Mouse (Mus musculus) ES-E14 (cell line): ENCODE data around the gene Ubtf. TPM values are rescaled to one million over a fixed set of nuclear protein-coding genes. Genes with fewer than 3 reads are reported as not detected.

Experiments used
- DNase-seq: peaks from one replicate; pipeline ENCODE4 v3.0.0-alpha.2; 2013; ENCODE audit warnings: low read depth, low spot score
- H3K27ac ChIP-seq: 2 replicates; pipeline ENCODE4 v1.5.1; 2012; ENCODE audit warnings: low read depth, mild to moderate bottlenecking, low read length, moderate library complexity, mixed read lengths; ENCODE audit not compliant: poor library complexity, insufficient read depth, severe bottlenecking
- H3K36me3 ChIP-seq: 2 replicates; pipeline ENCODE4 v1.6.1; 2012; ENCODE audit warnings: mild to moderate bottlenecking, low read length, moderate library complexity, mixed read lengths; ENCODE audit not compliant: control insufficient read depth, poor library complexity, insufficient read depth, severe bottlenecking
- H3K4me1 ChIP-seq, 2 experiments: fragments of 150-350 bp in 1 of 2; sonication (generic) in 1 of 2; 2 replicates each; pipeline ENCODE4 v1.6.1; 2012; ENCODE audit warnings: low read length in 2 of 2, mild to moderate bottlenecking in 1 of 2, mixed read lengths in 1 of 2; ENCODE audit not compliant: control insufficient read depth in 2 of 2, insufficient read depth in 2 of 2, poor library complexity in 1 of 2
- H3K4me3 ChIP-seq, 2 experiments: fragments of 150-350 bp in 1 of 2; sonication (generic) in 1 of 2; 2 replicates each; pipeline ENCODE4 v1.5.1; 2012; ENCODE audit warnings: low read length in 2 of 2, low read depth in 1 of 2, mild to moderate bottlenecking in 1 of 2, mixed read lengths in 1 of 2; ENCODE audit not compliant: insufficient read depth in 1 of 2, poor library complexity in 1 of 2, severe bottlenecking in 1 of 2
- H3K9ac ChIP-seq: 2 replicates; pipeline ENCODE4 v1.6.1; 2012; ENCODE audit warnings: low read depth, mild to moderate bottlenecking, low read length, mixed read lengths; ENCODE audit not compliant: poor library complexity, insufficient read depth, severe bottlenecking
- H3K9me3 ChIP-seq: fragments of 150-350 bp; sonication (generic); 2 replicates; pipeline ENCODE4 v1.6.1; 2012; ENCODE audit warnings: low read depth, mild to moderate bottlenecking, low read length; ENCODE audit not compliant: control insufficient read depth, insufficient read depth
- CHD2 ChIP-seq: IDR thresholded peaks from 2 replicates; pipeline ENCODE4 v1.6.1; 2014; ENCODE audit warnings: mild to moderate bottlenecking, low read depth, low read length, inconsistent platforms
- HCFC1 ChIP-seq: IDR thresholded peaks from 2 replicates; pipeline ENCODE4 v1.6.1; 2012; ENCODE audit warnings: low read length, inconsistent platforms, borderline replicate concordance; ENCODE audit not compliant: insufficient read depth
- MAFK ChIP-seq: IDR thresholded peaks from 2 replicates; pipeline ENCODE4 v1.6.1; 2014; ENCODE audit warnings: mild to moderate bottlenecking, low read depth, low read length, inconsistent platforms; ENCODE audit not compliant: insufficient read depth
- ZC3H11A ChIP-seq: IDR thresholded peaks from 2 replicates; pipeline ENCODE4 v1.6.1; 2012; ENCODE audit warnings: low read depth, mild to moderate bottlenecking, inconsistent platforms, low read length, borderline replicate concordance
- ZNF384 ChIP-seq: IDR thresholded peaks from 2 replicates; pipeline ENCODE4 v1.6.1; 2012; ENCODE audit warnings: low read depth, low read length, inconsistent platforms
- in situ Hi-C, 2 experiments: fragments of 600-800 bp; cut with MboI; formaldehyde crosslinking; loops; one replicate each; pipeline ENCODE4 v1.15.1; 2025; ENCODE audit warnings: low sequenced_read_pairs in 2 of 2, inconsistent platforms in 1 of 2; ENCODE audit not compliant: unreplicated experiment in 2 of 2
- total RNA-seq: library from RNA; depleted of rRNA; stranded (reverse); fragments of 300-350 nt; gene quantifications from 2 replicates; pipeline ENCODE4 v1.2.3, GENCODE M21; 2012

Gene Ubtf
- total RNA-seq, 1 experiment: 138 TPM

GRCm38 (mm10) chr11:102352378-102352777 is 32.8 kb upstream of the Ubtf start:
- no peak for DNase-seq
- no peaks in the 10 kb centered on the region for H3K36me3 ChIP-seq
- no peak overlapping the region for H3K9ac ChIP-seq
- H3K27ac ChIP-seq: no peak overlapping the region
- H3K9me3 ChIP-seq: no peaks in the 10 kb centered on the region
- no peak for TF ChIP-seq MAFK
- TF ChIP-seq HCFC1: no peak
- no peak for TF ChIP-seq CHD2
- no peak for TF ChIP-seq ZC3H11A
- no peak for TF ChIP-seq ZNF384
- H3K4me3 ChIP-seq: no peak overlapping the region
- H3K4me1 ChIP-seq: peaks cover 2 to 13% of the 10 kb centered on the region in 2 experiments; a peak in 1 of 4 replicates
- in situ Hi-C loops: no loop called here

GRCm38 (mm10) chr11:102350981-102351523 is 31.5 kb upstream of the Ubtf start:
- Histone ChIP-seq H3K4me3 (no peak overlapping the region), H3K36me3 (no peaks in the 10 kb centered on the region), H3K9me3 (no peaks in the 10 kb centered on the region), H3K27ac (no peak overlapping the region), H3K4me1 (peaks cover 0 to 10% of the 10 kb centered on the region in 2 experiments; a peak in 1 of 4 replicates), H3K9ac (no peak overlapping the region)
- TF ChIP-seq ZC3H11A (no peak), CHD2 (no peak)
- in situ Hi-C loops: no loop called here
- DNase-seq: no peak

DNA sequence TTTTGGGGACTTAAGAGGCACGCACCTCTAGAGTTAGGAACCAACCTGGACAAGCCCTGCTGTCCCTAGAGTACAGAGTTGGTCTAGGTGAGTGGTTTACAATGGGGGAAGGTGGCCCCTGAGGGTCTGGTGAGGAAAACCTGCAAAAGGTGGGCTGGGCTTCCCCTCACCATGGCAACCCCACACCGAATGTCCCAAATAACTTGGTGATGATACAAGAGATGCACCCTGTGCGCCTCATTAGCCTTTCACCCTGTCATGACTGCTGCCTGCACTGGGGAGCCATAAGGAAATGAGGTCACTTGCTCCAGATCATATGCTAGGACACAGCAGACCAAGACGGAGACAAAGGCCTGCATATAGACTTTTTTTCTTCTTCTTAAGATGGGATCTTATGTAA is 30.9 kb upstream of the Ubtf start:
- no peaks in the 10 kb centered on the region for H3K36me3 ChIP-seq
- H3K4me3 ChIP-seq: no peak overlapping the region
- no peak for DNase-seq
- H3K9me3 ChIP-seq: no peaks in the 10 kb centered on the region
- no peak overlapping the region for H3K9ac ChIP-seq
- no peak for TF ChIP-seq MAFK
- no peak for TF ChIP-seq HCFC1
- TF ChIP-seq ZNF384: no peak
- no peak for TF ChIP-seq ZC3H11A
- no peak for TF ChIP-seq CHD2
- peaks cover 0 to 10% of the 10 kb centered on the region in 2 experiments; a peak in 1 of 4 replicates for H3K4me1 ChIP-seq
- in situ Hi-C loops: no loop called here
- no peak overlapping the region for H3K27ac ChIP-seq

- no peaks in the 10 kb centered on the region for H3K36me3 ChIP-seq
- TF ChIP-seq MAFK (no peak), ZNF384 (no peak), CHD2 (no peak), HCFC1 (no peak), ZC3H11A (no peak)
- H3K9ac ChIP-seq: no peak overlapping the region
- no peak overlapping the region for H3K4me3 ChIP-seq
- H3K27ac ChIP-seq: no peak overlapping the region
- in situ Hi-C loops: no loop called here
- DNase-seq: no peak
- H3K4me1 ChIP-seq: peaks cover 0 to 10% of the 10 kb centered on the region in 2 experiments; a peak in 2 of 4 replicates
- no peaks in the 10 kb centered on the region for H3K9me3 ChIP-seq
Measured at GRCm38 (mm10) chr11:102349189-102349954, 29.8 kb upstream of the Ubtf start.

DNA sequence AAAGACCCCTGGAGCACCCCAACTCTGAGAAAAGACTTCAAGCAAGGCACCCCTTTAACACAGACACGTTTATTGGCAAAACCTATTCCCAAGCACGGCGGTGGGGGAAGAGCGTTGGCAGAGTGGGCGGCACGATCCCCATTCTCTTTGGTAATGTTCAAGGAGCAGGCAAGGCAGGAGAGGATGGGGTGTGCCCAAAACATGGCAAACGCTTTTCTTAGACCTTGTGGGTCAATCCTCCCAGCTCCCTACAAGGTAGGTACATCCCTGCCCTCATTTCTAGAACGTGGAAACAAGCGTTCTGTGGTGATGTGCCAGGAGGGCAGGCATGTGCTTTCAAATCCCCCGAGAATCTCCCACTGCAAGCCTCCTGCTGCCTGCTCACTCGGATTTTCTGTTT is 29.2 kb upstream of the Ubtf start:
- Histone ChIP-seq H3K27ac (no peak overlapping the region), H3K4me1 (peaks cover 0 to 13% of the 10 kb centered on the region in 2 experiments; a peak in 2 of 4 replicates), H3K9me3 (no peaks in the 10 kb centered on the region), H3K36me3 (no peaks in the 10 kb centered on the region), H3K4me3 (no peak overlapping the region), H3K9ac (no peak overlapping the region)
- in situ Hi-C loops: no loop called here
- DNase-seq: no peak
- TF ChIP-seq ZNF384 (no peak), HCFC1 (no peak), CHD2 (no peak), ZC3H11A (no peak), MAFK (no peak)
